Mouse (Mus musculus): ENCODE results near the gene Rnf103. TPM values are rescaled to one million over a fixed set of nuclear protein-coding genes. Genes with fewer than 3 reads are reported as not detected.

The Rnf103 gene
- total RNA-seq, 2 experiments from 2014 or later = 32.1 to 33.5 TPM

- DNase-seq = no peak
Measured at GRCm38 (mm10) chr6:71492756-71493674, 679 bp upstream of the Rnf103 start.

- DNase-seq = peak; percentile 57
Measured at GRCm38 (mm10) chr6:71494341-71495020, 787 bp downstream of the Rnf103 start.

GRCm38 (mm10) chr6:71500575-71500974 is 6.9 kb downstream of the Rnf103 start:
- DNase-seq = no peak

- no peak for DNase-seq
Measured at GRCm38 (mm10) chr6:71503001-71503400, 9.3 kb downstream of the Rnf103 start.

GRCm38 (mm10) chr6:71503670-71504069 is 10.0 kb downstream of the Rnf103 start:
- DNase-seq = no peak

GRCm38 (mm10) chr6:71504091-71504490 is 10.4 kb downstream of the Rnf103 start:
- no peak for DNase-seq

GRCm38 (mm10) chr6:71505671-71506070 is 12.0 kb downstream of the Rnf103 start:
- no peak for DNase-seq

- DNase-seq = no peak
Measured at GRCm38 (mm10) chr6:71519476-71519875, 25.8 kb downstream of the Rnf103 start.

GRCm38 (mm10) chr6:71525556-71525955 is 31.9 kb downstream of the Rnf103 start:
- DNase-seq = no peak

- DNase-seq = no peak
Measured at GRCm38 (mm10) chr6:71527056-71527455, 33.4 kb downstream of the Rnf103 start.

GRCm38 (mm10) chr6:71527826-71528225 is 34.1 kb downstream of the Rnf103 start:
- DNase-seq = no peak

GRCm38 (mm10) chr6:71530176-71530575 is 36.5 kb downstream of the Rnf103 start:
- DNase-seq = no peak

GRCm38 (mm10) chr6:71537286-71537685 is 43.6 kb downstream of the Rnf103 start:
- peak; percentile 27 for DNase-seq

- DNase-seq = peak; percentile 97
Measured at GRCm38 (mm10) chr6:71543686-71544499, 50.2 kb downstream of the Rnf103 start, which contains the start of gene Chmp3. TSS of gene Chmp3 (plus strand) at chr6:71543797.

- peak; percentile 58 for DNase-seq
Measured at GRCm38 (mm10) chr6:71555507-71555951, 61.8 kb downstream of the Rnf103 start.

GRCm38 (mm10) chr6:71556826-71557225 is 63.1 kb downstream of the Rnf103 start:
- DNase-seq = no peak

Other genes with a start within 250 kb of the Rnf103 start
- gene Krcc1, start 222.2 kb upstream of the Rnf103 start, total RNA-seq (2021) = 10 to 100 TPM; 55.9 to 61.1 TPM
- gene Smyd1, start 171.7 kb upstream of the Rnf103 start, total RNA-seq (2021) = 100 to 1,000 TPM; 351 to 365 TPM
- gene Cd8b1, start 171.1 kb upstream of the Rnf103 start, total RNA-seq (2021) = under 1 TPM; 0.23 to 0.31 TPM
- gene Cd8a, start 120.5 kb upstream of the Rnf103 start, total RNA-seq (2021) = under 1 TPM; 0.14 to 0.36 TPM
- gene Rmnd5a, start 53.3 kb upstream of the Rnf103 start, total RNA-seq (2021) = 10 to 100 TPM; 42.1 to 43.9 TPM
- gene Chmp3, start 49.9 kb downstream of the Rnf103 start, total RNA-seq (2021) = 10 to 100 TPM; 61.5 to 68.6 TPM
- gene Kdm3a, start 139.1 kb downstream of the Rnf103 start, total RNA-seq (2021) = 10 to 100 TPM; 39.0 to 41.2 TPM
- gene Reep1, start 213.7 kb downstream of the Rnf103 start, total RNA-seq (2021) = 10 to 100 TPM; 22.4 to 22.9 TPM

Data from heart, postnatal 4 days (tissue).